Mouse (Mus musculus) forebrain, embryonic 14.5 days (tissue): ENCODE data around the gene Pigq. TPM values are rescaled to one million over a fixed set of nuclear protein-coding genes. Genes with fewer than 3 reads are reported as not detected.

Experiments used
- ATAC-seq: fragments of 200-750 bp; cut with Nextera tagmentation; 2 replicates; pipeline ENCODE4 v1.8.0; 2017; ENCODE audit warnings: mild to moderate bottlenecking, moderate library complexity
- DNase-seq: peaks from one replicate; pipeline ENCODE4 v3.0.0-alpha.2; 2015; ENCODE audit warnings: low spot score
- H3K27ac ChIP-seq: fragments of 300-500 bp; sonication (generic); 2 replicates; pipeline ENCODE4 v1.5.1; 2014; ENCODE audit warnings: low read depth, mild to moderate bottlenecking, control low read depth, low read length, moderate library complexity
- H3K27me3 ChIP-seq: fragments of 300-500 bp; sonication (generic); replicated peaks from 2 replicates; pipeline ENCODE4 v1.6.1; 2014; ENCODE audit warnings: low read length, control low read depth, mixed read lengths; ENCODE audit not compliant: control insufficient read depth, insufficient read depth
- H3K36me3 ChIP-seq: fragments of 300-500 bp; sonication (generic); 2 replicates; pipeline ENCODE4 v1.6.1; 2014; ENCODE audit warnings: low read length, control low read depth; ENCODE audit not compliant: control insufficient read depth, insufficient read depth
- H3K4me1 ChIP-seq: fragments of 300-500 bp; sonication (generic); 2 replicates; pipeline ENCODE4 v1.6.1; 2014; ENCODE audit warnings: antibody characterized with exemption, low read length, control low read depth; ENCODE audit not compliant: control insufficient read depth, insufficient read depth
- H3K4me2 ChIP-seq: fragments of 300-500 bp; sonication (generic); 2 replicates; pipeline ENCODE4 v1.6.1; 2014; ENCODE audit warnings: mild to moderate bottlenecking, control low read depth, low read length
- H3K4me3 ChIP-seq: fragments of 300-500 bp; sonication (generic); 2 replicates; pipeline ENCODE4 v1.5.1; 2014; ENCODE audit warnings: low read depth, low read length, control low read depth
- H3K9ac ChIP-seq: fragments of 300-500 bp; sonication (generic); 2 replicates; pipeline ENCODE4 v1.6.1; 2014; ENCODE audit warnings: mild to moderate bottlenecking, low read length, control low read depth, moderate library complexity
- H3K9me3 ChIP-seq: fragments of 300-500 bp; sonication (generic); replicated peaks from 2 replicates; pipeline ENCODE4 v1.6.1; 2016; ENCODE audit warnings: low read length, control low read depth, mixed read lengths; ENCODE audit not compliant: control insufficient read depth
- WGBS: fragments of 180-500 bp; shearing (Covaris S2); extraction: QIAGEN DNeasy Blood & Tissue Kit; methylation state at CpG from one replicate; pipeline ENCODE4 v1.1.7; 2014; 5-methylcytosine and 5-hydroxymethylcytosine counted together
- polyA plus RNA-seq: library from polyadenylated mRNA; unstranded; fragments of >200 nt; fragmentation: Nextera tagmentation; extraction: Ambion mirVana; gene quantifications from 2 replicates; pipeline ENCODE4 v1.2.1, GENCODE M21; 2014

Pigq gene
- polyA plus RNA-seq, 1 experiment from 2014 or later = 49.5 TPM

GRCm38 (mm10) chr17:25919786-25920642 lies 24.7 kb downstream of the Pigq start:
- Histone ChIP-seq H3K4me3 (peak overlapping the region; percentile 95), H3K27ac (peak overlapping the region; percentile 92), H3K27me3 (no peaks in the 10 kb centered on the region), H3K9me3 (no peaks in the 10 kb centered on the region), H3K36me3 (peaks cover 10% of the 10 kb centered on the region; the same call in 1 of the 2 replicates), H3K4me2 (peak overlapping the region; percentile 73), H3K4me1 (peaks cover 13% of the 10 kb centered on the region), H3K9ac (peak overlapping the region; percentile 87)
- peak; percentile 100 for DNase-seq
- ATAC-seq = peak; percentile 97
- WGBS = 0% methylated on average over 33 of the region's 40 CpGs

- ATAC-seq (peak; percentile 6), DNase-seq (no peak)
- Histone ChIP-seq H3K9me3 (no peaks in the 10 kb centered on the region), H3K4me2 (peak within 1 kb of the TSS; percentile 87), H3K27ac (peak within 1 kb of the TSS; percentile 92), H3K36me3 (peaks cover 10% of the 10 kb centered on the region; the same call in 1 of the 2 replicates), H3K27me3 (no peaks in the 10 kb centered on the region), H3K4me3 (peak within 1 kb of the TSS; percentile 95), H3K4me1 (peaks cover 13% of the 10 kb centered on the region), H3K9ac (peak within 1 kb of the TSS; percentile 87)
- under 1% methylated on average over 76 of the region's 78 CpGs for WGBS
Measured at GRCm38 (mm10) chr17:25919144-25919785, 25.5 kb downstream of the Pigq start, which contains the start of gene Rab40c. Rab40c (minus strand) TSS chr17:25919727.

- Histone ChIP-seq H3K27ac (no peak overlapping the region), H3K4me2 (peak overlapping the region; percentile 87), H3K9me3 (no peaks in the 10 kb centered on the region), H3K36me3 (peaks cover 11% of the 10 kb centered on the region; the same call in 1 of the 2 replicates), H3K27me3 (no peaks in the 10 kb centered on the region), H3K4me3 (peak overlapping the region; percentile 95), H3K4me1 (peaks cover 13% of the 10 kb centered on the region), H3K9ac (peak overlapping the region; percentile 87)
- 85% methylated on average over 9 of the region's 9 CpGs for WGBS
- DNase-seq (no peak), ATAC-seq (no peak)
Measured at GRCm38 (mm10) chr17:25918037-25918750, 26.5 kb downstream of the Pigq start.

- Histone ChIP-seq H3K27me3 (no peaks in the 10 kb centered on the region), H3K9ac (no peak overlapping the region; the same call in 1 of the 2 replicates), H3K4me1 (peaks cover 13% of the 10 kb centered on the region), H3K4me2 (no peak overlapping the region), H3K36me3 (peaks cover 14% of the 10 kb centered on the region; the same call in 1 of the 2 replicates), H3K4me3 (no peak overlapping the region), H3K9me3 (no peaks in the 10 kb centered on the region), H3K27ac (no peak overlapping the region)
- no peak for ATAC-seq
- WGBS = 83% methylated on average over 8 of the region's 8 CpGs
- no peak for DNase-seq
Measured at GRCm38 (mm10) chr17:25916931-25917647, 27.6 kb downstream of the Pigq start.

- Histone ChIP-seq H3K27me3 (no peaks in the 10 kb centered on the region), H3K9ac (no peak overlapping the region), H3K27ac (no peak overlapping the region), H3K9me3 (no peaks in the 10 kb centered on the region), H3K4me1 (peaks cover 10% of the 10 kb centered on the region), H3K4me3 (no peak overlapping the region), H3K4me2 (no peak overlapping the region), H3K36me3 (peaks cover 14% of the 10 kb centered on the region; the same call in 1 of the 2 replicates)
- ATAC-seq (no peak), DNase-seq (no peak)
- 90% methylated on average over 4 of the region's 4 CpGs for WGBS
Measured at GRCm38 (mm10) chr17:25914295-25914694, 30.4 kb downstream of the Pigq start.

- Histone ChIP-seq H3K36me3 (peaks cover 14% of the 10 kb centered on the region; the same call in 1 of the 2 replicates), H3K4me1 (peaks cover 10% of the 10 kb centered on the region), H3K4me2 (no peak overlapping the region), H3K27ac (no peak overlapping the region), H3K9ac (no peak overlapping the region), H3K4me3 (no peak overlapping the region), H3K27me3 (no peaks in the 10 kb centered on the region), H3K9me3 (no peaks in the 10 kb centered on the region)
- 88% methylated on average over 1 of the region's 1 CpGs for WGBS
- ATAC-seq (no peak), DNase-seq (no peak)
Measured at GRCm38 (mm10) chr17:25913877-25914275, 30.9 kb downstream of the Pigq start.

- no peak for ATAC-seq
- no peak overlapping the region for H3K4me3 ChIP-seq
- WGBS = 90% methylated on average over 14 of the region's 14 CpGs
Measured at GRCm38 (mm10) chr17:25913186-25913876, 31.4 kb downstream of the Pigq start.

GRCm38 (mm10) chr17:25911816-25912215 lies 32.9 kb downstream of the Pigq start:
- no peak overlapping the region for H3K4me2 ChIP-seq
- 90% methylated on average over 4 of the region's 4 CpGs for WGBS
- no peak for ATAC-seq
- no peaks in the 10 kb centered on the region for H3K9me3 ChIP-seq
- H3K4me1 ChIP-seq = no peaks in the 10 kb centered on the region
- H3K4me3 ChIP-seq = no peak overlapping the region
- H3K27ac ChIP-seq = no peak overlapping the region
- H3K27me3 ChIP-seq = no peaks in the 10 kb centered on the region
- DNase-seq = no peak
- H3K9ac ChIP-seq = no peak overlapping the region
- H3K36me3 ChIP-seq = peaks cover 11% of the 10 kb centered on the region; the same call in 1 of the 2 replicates

More at GRCm38 (mm10) chr17:25913186-25913876, 31.4 kb downstream of the Pigq start:
- H3K9ac ChIP-seq = no peak overlapping the region
- DNase-seq = no peak
- H3K36me3 ChIP-seq = peaks cover 14% of the 10 kb centered on the region; the same call in 1 of the 2 replicates
- no peak overlapping the region for H3K4me2 ChIP-seq
- no peaks in the 10 kb centered on the region for H3K9me3 ChIP-seq
- peaks cover 5% of the 10 kb centered on the region for H3K4me1 ChIP-seq
- H3K27me3 ChIP-seq = no peaks in the 10 kb centered on the region
- H3K27ac ChIP-seq = no peak overlapping the region
